Mouse (Mus musculus) hindbrain, embryonic 14.5 days (tissue): ENCODE data around the gene Sdk1. TPM values are rescaled to one million over a fixed set of nuclear protein-coding genes. Genes with fewer than 3 reads are reported as not detected.

Experiments used
- ATAC-seq: fragments of 200-750 bp; cut with Nextera tagmentation; 2 replicates; pipeline ENCODE4 v1.8.0; 2017; ENCODE audit warnings: moderate number of reproducible peaks, mild to moderate bottlenecking, moderate TSS enrichment, moderate library complexity; ENCODE audit not compliant: low FRiP score
- DNase-seq: peaks from one replicate; pipeline ENCODE4 v3.0.0-alpha.2; 2015; ENCODE audit warnings: low spot score
- H3K27ac ChIP-seq: fragments of 300-500 bp; sonication (generic); 2 replicates; pipeline ENCODE4 v1.5.1; 2014; ENCODE audit warnings: mild to moderate bottlenecking, moderate library complexity
- H3K27me3 ChIP-seq: fragments of 300-500 bp; sonication (generic); 2 replicates; pipeline ENCODE4 v1.6.1; 2014; ENCODE audit warnings: mild to moderate bottlenecking, low read length, mixed read lengths; ENCODE audit not compliant: control insufficient read depth, insufficient read depth
- H3K36me3 ChIP-seq: fragments of 300-500 bp; sonication (generic); replicated peaks from 2 replicates; pipeline ENCODE4 v1.6.1; 2014; ENCODE audit not compliant: control insufficient read depth, insufficient read depth
- H3K4me1 ChIP-seq: fragments of 300-500 bp; sonication (generic); replicated peaks from 2 replicates; pipeline ENCODE4 v1.6.1; 2014; ENCODE audit warnings: antibody characterized with exemption, low read length, mixed read lengths; ENCODE audit not compliant: control insufficient read depth, insufficient read depth
- H3K4me2 ChIP-seq: fragments of 300-500 bp; sonication (generic); replicated peaks from 2 replicates; pipeline ENCODE4 v1.6.1; 2014; ENCODE audit warnings: mild to moderate bottlenecking, moderate library complexity
- H3K4me3 ChIP-seq: fragments of 300-500 bp; sonication (generic); replicated peaks from 2 replicates; pipeline ENCODE4 v1.5.1; 2014; ENCODE audit warnings: mild to moderate bottlenecking, low read length
- H3K9ac ChIP-seq: fragments of 300-500 bp; sonication (generic); 2 replicates; pipeline ENCODE4 v1.6.1; 2014
- H3K9me3 ChIP-seq: fragments of 300-500 bp; sonication (generic); 2 replicates; pipeline ENCODE4 v1.6.1; 2016; ENCODE audit warnings: low read length; ENCODE audit not compliant: control insufficient read depth
- WGBS: fragments of 180-500 bp; shearing (Covaris S2); extraction: QIAGEN DNeasy Blood & Tissue Kit; methylation state at CpG from one replicate; pipeline ENCODE4 v1.1.7; 2014; 5-methylcytosine and 5-hydroxymethylcytosine counted together
- polyA plus RNA-seq: library from polyadenylated mRNA; unstranded; fragments of >200 nt; fragmentation: Nextera tagmentation; extraction: Ambion mirVana; gene quantifications from 2 replicates; pipeline ENCODE4 v1.2.1, GENCODE M21; 2014

Gene Sdk1
- polyA plus RNA-seq, 1 experiment from 2014 or later: 2.5 TPM

DNA sequence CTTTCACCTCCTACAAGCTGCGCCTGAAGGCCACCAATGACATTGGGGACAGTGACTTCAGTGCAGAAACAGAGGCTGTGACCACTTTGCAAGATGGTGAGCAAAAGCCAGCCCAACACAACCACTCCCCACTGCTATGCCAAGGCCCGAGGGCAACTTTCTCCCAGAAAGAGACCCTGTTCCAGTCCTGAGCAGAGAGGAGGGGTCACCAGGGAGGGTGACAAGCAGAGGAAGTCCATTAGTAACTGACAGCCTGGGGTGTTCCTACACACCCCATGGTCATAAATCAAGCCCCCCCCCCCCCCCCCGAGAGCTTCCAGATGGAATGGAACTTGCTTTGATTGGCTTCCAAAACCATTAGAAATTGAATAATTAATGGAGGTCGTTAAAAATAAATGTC is 886.5 kb downstream of the Sdk1 start:
- 0 out of 2 replicates have a peak, but pooled peaks cover 6% of the 10 kb centered on the region for H3K9me3 ChIP-seq
- 53% methylated on average over 4 of the region's 4 CpGs for WGBS
- no peak overlapping the region for H3K4me3 ChIP-seq
- ATAC-seq: no peak
- H3K36me3 ChIP-seq: no peaks in the 10 kb centered on the region
- H3K4me1 ChIP-seq: no peaks in the 10 kb centered on the region
- no peak overlapping the region for H3K4me2 ChIP-seq
- H3K9ac ChIP-seq: no peak overlapping the region
- H3K27ac ChIP-seq: no peak overlapping the region
- no peaks in the 10 kb centered on the region for H3K27me3 ChIP-seq
- DNase-seq: no peak

DNA sequence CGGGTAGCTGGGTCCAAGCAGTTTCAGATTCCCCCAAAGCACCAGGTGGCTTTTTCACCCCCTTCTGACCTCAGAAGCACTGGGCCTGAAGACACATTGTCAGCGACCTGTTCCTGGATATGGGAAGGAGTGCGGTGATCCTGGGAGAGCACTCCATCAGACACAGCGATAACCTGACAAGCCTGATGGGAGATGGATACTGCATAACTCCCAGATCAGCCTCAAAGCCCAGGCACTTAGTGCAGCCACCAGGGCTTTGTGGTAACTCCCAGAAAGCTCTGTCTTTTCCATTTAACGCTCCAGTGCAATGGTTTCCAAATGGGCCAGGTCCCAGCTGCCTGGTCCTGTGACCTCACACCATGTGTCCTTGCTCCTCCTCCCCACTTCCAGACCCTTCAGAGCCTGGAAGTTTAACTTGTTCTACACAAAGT is 886.9 kb downstream of the Sdk1 start:
- 33% methylated on average over 5 of the region's 5 CpGs for WGBS

DNA sequence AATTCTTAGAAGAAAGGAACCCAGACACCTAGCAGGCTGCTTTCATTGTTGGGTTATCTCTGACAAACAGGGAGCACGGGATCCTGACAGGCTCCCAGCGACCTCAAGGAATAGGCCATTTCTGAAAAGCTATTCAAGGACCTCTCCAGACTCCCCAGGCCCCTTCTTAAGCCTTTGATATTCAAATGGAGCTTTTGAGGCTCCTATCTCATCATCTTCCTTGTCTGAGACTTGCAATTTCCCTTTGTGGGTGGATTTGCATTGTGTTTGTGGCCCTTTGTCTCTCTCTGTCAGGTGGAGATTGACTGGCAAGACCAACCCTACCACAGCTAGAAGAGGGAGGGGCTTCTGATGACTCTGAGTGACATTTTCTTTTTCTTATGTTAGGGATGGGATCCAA is 888.7 kb downstream of the Sdk1 start:
- 2% methylated on average over 2 of the region's 2 CpGs for WGBS
- Histone ChIP-seq H3K9ac (no peak overlapping the region), H3K4me1 (peaks cover 7% of the 10 kb centered on the region; the same call in 1 of the 2 replicates), H3K27me3 (no peaks in the 10 kb centered on the region), H3K9me3 (no peaks in the 10 kb centered on the region), H3K27ac (no peak overlapping the region), H3K4me3 (no peak overlapping the region), H3K36me3 (no peaks in the 10 kb centered on the region), H3K4me2 (no peak overlapping the region)
- no peak for DNase-seq
- no peak for ATAC-seq

More for the DNA sequence above, 886.9 kb downstream of the Sdk1 start:
- DNase-seq (no peak), ATAC-seq (no peak)
- Histone ChIP-seq H3K27ac (no peak overlapping the region), H3K4me1 (no peaks in the 10 kb centered on the region), H3K9ac (no peak overlapping the region), H3K4me3 (no peak overlapping the region), H3K27me3 (no peaks in the 10 kb centered on the region), H3K36me3 (no peaks in the 10 kb centered on the region), H3K9me3 (0 out of 2 replicates have a peak, but pooled peaks cover 6% of the 10 kb centered on the region), H3K4me2 (no peak overlapping the region)

DNA sequence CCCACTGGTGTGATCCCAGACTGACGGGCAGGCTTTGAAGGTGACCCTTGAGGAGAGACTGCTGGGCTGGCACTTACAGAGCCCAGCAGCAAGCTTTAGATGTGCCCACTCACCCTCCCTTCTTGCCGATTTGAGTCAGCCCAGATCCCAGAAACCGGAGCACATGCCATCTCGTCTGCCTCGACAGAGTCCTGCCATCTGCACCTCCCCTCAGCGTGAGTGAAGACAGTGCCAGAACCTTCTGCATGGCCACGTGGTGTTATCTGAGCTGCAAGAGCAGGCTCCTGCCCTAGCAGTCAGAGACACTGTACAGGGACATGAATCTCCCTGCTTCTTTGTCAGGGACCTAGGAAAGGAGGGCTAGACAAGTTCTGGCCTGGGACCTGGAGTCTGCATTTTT is 898.7 kb downstream of the Sdk1 start:
- Histone ChIP-seq H3K36me3 (no peaks in the 10 kb centered on the region), H3K9me3 (no peaks in the 10 kb centered on the region), H3K4me3 (no peak overlapping the region), H3K27ac (no peak overlapping the region), H3K4me1 (no peaks in the 10 kb centered on the region), H3K27me3 (no peaks in the 10 kb centered on the region), H3K9ac (no peak overlapping the region), H3K4me2 (no peak overlapping the region)
- WGBS: 73% methylated on average over 7 of the region's 7 CpGs
- ATAC-seq (no peak), DNase-seq (no peak)

DNA sequence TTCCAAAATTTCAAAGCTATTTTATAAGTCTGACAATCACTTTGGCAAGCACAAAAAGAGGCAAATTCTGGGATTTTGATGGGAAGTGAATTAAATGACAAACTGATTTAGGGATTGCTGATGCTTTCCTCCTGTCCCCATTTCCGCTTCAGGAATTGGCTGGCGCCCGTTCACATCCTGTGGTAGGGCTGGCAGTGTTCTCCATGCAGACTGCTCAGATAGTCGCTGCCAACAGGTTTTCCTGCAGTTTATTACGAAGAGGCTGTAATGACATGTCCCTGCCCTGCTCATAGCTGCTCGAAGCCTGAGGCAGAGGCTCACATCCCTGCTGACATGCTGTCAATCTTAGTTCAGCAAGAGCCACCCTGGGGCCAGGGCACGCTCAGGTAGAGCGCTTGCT is 908.3 kb downstream of the Sdk1 start:
- Histone ChIP-seq H3K4me3 (no peak overlapping the region), H3K4me1 (no peaks in the 10 kb centered on the region), H3K9me3 (no peaks in the 10 kb centered on the region), H3K27me3 (no peaks in the 10 kb centered on the region), H3K36me3 (no peaks in the 10 kb centered on the region), H3K9ac (no peak overlapping the region), H3K4me2 (no peak overlapping the region), H3K27ac (no peak overlapping the region)
- WGBS: 73% methylated on average over 8 of the region's 8 CpGs
- ATAC-seq (no peak), DNase-seq (no peak)

DNA sequence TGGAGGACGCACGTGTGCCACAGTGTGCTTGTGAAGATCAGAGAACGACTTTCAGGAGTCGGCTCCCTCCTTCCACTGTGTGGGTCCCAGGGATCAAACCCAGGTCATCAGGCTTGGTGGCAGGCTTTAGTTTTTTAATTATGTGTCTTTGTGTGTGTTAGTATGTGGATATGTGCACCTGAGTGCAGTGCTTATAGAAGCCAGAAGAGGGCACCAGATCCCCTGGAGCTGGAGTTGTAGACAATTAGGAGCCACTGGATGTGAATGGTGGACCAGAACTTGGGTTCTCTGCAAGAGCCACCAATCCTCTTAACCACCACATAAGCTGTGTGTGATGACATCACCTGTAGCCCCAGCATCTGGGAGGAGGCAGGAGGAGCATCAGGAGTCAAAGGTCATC is 909.5 kb downstream of the Sdk1 start:
- Histone ChIP-seq H3K4me1 (no peaks in the 10 kb centered on the region), H3K9me3 (no peaks in the 10 kb centered on the region), H3K27ac (no peak overlapping the region), H3K36me3 (no peaks in the 10 kb centered on the region), H3K4me2 (no peak overlapping the region), H3K27me3 (no peaks in the 10 kb centered on the region), H3K9ac (no peak overlapping the region), H3K4me3 (no peak overlapping the region)
- ATAC-seq (no peak), DNase-seq (no peak)
- WGBS: 96% methylated on average over 4 of the region's 4 CpGs

DNA sequence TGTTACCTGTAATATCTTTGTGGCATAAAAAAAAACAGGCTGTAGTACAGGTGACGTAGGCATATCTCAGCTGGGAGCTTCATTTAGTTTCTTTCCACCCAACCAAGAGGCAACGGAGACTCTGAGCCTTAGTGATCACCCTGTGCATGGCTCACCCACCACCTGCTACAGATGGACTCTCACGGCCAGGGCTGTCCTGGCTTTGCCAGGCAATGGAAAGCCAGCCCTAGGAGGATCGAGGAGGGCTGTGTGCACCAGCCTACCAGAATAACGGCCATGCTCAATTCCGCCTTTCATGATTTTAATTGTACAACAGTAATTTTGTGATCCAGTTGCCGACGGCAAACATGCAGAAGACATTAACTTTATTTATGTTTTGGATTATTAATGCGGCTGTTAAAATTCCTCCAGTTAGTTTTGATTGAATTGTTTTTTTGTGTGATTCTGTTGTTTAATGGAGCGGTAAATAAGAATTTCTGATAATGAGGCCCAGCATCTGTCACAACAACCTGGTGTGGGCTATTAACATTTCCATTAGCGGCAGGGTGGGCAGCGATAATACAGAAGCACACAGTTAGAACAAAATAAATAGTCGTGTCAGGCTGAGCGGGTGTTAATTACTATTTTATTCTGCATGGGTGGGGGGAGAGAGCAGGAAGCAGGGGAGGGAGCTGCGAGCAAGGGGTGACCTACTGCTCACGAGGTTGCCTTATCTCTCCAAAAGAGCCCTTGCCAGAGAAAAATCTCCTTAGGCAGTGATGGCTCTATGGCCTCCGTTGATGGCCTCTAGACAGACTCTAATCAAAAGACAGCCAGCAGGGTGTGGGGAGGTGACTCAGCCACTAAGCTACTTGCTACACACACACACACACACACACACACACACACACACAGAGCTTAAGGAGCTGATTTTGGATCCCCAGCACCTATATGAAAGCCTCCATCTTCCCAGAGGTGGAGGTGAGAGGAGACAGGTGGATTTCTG is 915.9 kb downstream of the Sdk1 start:
- peak; percentile 60 for DNase-seq
- Histone ChIP-seq H3K36me3 (no peaks in the 10 kb centered on the region), H3K4me1 (0 out of 2 replicates have a peak, but pooled peaks cover 5% of the 10 kb centered on the region), H3K27me3 (no peaks in the 10 kb centered on the region), H3K9me3 (no peaks in the 10 kb centered on the region), H3K27ac (peak overlapping the region; percentile 38; the same call in 1 of the 2 replicates), H3K4me2 (no peak overlapping the region), H3K4me3 (no peak overlapping the region), H3K9ac (no peak overlapping the region)
- no peak for ATAC-seq
- WGBS: 48% methylated on average over 17 of the region's 17 CpGs

DNA sequence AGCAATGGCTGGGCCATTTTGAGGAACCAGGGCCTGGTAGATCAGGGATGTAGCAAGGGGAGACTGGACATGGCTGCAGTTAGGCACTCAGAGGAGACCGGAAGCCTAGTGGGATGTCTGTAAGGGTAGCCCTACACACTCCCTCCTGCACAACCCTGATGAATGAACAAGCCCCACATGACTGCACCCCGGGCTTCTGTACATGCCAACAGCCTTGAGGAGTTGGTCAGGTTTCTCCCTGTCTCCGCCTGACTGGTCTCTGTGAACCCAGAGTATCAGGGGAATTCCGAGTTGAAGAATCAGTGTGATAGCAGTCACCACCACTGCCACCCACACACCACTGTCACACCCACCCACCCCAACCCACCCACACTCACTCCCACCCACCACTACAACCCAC is 922.2 kb downstream of the Sdk1 start:
- DNase-seq (no peak), ATAC-seq (no peak)
- H3K4me1 ChIP-seq: 0 out of 2 replicates have a peak, but pooled peaks cover 3% of the 10 kb centered on the region
- H3K4me3 ChIP-seq: no peak overlapping the region
- H3K27me3 ChIP-seq: no peaks in the 10 kb centered on the region
- H3K27ac ChIP-seq: no peak overlapping the region
- H3K36me3 ChIP-seq: no peaks in the 10 kb centered on the region
- no peak overlapping the region for H3K9ac ChIP-seq
- 92% methylated on average over 4 of the region's 4 CpGs for WGBS
- no peak overlapping the region for H3K4me2 ChIP-seq
- H3K9me3 ChIP-seq: no peaks in the 10 kb centered on the region

DNA sequence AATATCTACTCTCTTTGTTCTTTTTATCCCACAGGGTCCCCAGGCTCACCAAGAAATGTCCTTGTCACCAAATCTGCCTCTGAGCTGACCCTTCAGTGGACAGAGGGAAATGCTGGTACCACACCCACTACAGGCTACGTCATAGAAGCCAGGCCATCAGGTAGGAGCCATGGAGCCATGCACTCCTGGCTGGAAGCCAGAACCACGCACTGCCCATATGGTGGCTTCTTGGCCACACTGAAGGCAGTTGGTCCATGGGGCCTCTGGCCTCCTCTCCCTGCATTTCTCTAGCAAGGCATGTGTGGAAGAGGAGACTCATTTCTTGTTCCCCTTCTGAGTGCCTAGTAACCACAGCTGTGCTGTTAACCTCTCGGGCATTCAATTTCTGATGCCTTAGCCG is 932.3 kb downstream of the Sdk1 start:
- Histone ChIP-seq H3K4me1 (peaks cover 20% of the 10 kb centered on the region), H3K9me3 (0 out of 2 replicates have a peak, but pooled peaks cover 4% of the 10 kb centered on the region), H3K4me3 (no peak overlapping the region), H3K36me3 (no peaks in the 10 kb centered on the region), H3K27me3 (peaks cover 14% of the 10 kb centered on the region), H3K9ac (no peak overlapping the region), H3K27ac (no peak overlapping the region), H3K4me2 (no peak overlapping the region)
- ATAC-seq: no peak
- DNase-seq: no peak
- 72% methylated on average over 4 of the region's 4 CpGs for WGBS
